Mouse (Mus musculus) frontal cortex, postnatal 36 days (tissue): ENCODE results near the gene Gm17584.
"Not testable (repeated sequence)": the region's sequence is repeated elsewhere in the genome, so short reads cannot be mapped to it uniquely, and the experiment has no call there.

Experiments
- DNase-seq, 2 experiments: peaks; one replicate each; pipeline ENCODE4 v3.0.0; 2022; ENCODE audit warnings: low spot score in 2 of 2

Gene Gm17584

DNA sequence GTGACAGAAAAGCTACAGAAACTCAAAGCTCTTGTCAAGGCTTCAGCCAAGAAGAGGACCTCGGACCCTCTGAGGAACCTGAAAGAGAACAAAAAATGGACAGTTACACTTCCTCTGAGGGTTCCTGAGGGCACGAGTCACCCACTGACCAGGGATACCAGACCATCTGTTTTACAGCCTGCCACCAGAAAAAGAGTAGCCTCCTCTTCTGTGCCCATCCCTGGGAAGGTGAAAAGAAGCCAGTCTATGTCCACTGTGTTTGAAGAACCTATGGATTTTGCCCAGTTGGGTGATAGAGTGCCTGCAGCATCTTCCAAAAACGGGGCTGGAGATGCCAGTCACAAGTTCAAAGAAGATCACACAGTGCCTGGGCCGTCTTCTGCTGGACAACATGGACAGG lies at the start of gene Gm17584:
TSS of gene Gm17584 (plus strand) at position 301 of the 400 bp plus-strand sequence.
- DNase-seq: not testable (repeated sequence)
